Mouse (Mus musculus) cerebellum, adult 18-20 months (tissue): ENCODE measurements around the gene Zfp9.
A peak's percentile ranks its signal among the peaks of the same experiment; 100 is the strongest.

Source experiments
- DNase-seq, 2 experiments: peaks; one replicate each; pipeline ENCODE4 v3.0.0; 2021

The Zfp9 gene

DNA sequence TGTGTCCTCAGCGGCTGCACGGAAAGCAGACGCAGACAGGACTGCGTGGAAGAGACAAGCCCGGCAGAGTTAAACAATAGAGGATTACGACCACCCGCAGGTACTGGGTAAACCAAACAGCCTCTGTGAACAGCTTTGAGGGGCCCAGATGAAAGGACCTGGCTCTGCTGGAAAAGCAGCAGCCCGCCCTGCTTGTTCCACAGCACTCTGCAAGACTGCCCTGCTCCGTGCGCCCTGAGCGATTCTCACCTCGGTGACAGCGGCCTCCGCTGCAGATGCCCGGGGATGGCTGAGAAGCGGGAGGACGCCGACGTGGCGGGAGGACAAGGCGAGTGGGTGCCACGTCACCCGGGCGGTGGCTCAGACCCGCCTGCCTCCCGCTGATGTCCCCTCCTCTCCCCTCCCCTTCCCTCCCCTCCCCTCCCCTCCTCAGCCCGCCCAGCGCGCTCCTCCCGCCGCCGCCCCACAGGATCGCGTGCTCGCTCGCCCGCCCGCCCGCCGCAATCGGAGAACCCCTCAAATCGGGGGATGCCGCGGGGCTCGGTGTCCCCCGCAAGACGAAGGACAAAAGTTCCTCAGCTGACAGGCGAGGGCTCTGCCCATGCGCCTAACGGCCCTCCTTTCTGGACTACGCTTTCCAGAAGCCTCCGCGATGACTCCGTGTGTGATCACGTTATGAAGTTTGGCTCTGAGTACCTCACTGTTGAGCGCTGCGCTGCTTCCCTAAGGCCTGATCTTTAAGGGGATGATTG is at the start of gene Zfp9:
TSS of gene Zfp9 (minus strand) at position 364 of the 752 bp plus-strand sequence.
- DNase-seq = peak; percentile 89 to 91

DNA sequence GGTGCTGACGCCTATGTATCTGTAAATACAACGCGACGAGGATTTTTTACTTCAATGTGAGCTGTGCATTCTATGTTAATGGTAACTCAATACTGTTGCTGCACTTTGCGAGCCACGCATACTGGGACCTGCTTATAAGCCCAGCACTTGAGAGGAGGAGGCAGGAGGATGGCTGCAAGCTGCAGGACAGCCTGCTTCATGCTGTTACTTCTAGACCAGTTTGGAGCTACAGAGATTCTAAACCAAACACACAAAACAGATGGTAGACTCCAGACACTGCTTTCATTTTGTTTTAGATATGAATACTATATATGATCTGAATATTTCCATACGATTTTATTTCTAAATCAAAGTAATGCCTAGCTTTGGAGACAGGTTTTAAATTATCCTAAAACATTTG is 41.5 kb upstream of the Zfp9 start:
- DNase-seq = no peak

DNA sequence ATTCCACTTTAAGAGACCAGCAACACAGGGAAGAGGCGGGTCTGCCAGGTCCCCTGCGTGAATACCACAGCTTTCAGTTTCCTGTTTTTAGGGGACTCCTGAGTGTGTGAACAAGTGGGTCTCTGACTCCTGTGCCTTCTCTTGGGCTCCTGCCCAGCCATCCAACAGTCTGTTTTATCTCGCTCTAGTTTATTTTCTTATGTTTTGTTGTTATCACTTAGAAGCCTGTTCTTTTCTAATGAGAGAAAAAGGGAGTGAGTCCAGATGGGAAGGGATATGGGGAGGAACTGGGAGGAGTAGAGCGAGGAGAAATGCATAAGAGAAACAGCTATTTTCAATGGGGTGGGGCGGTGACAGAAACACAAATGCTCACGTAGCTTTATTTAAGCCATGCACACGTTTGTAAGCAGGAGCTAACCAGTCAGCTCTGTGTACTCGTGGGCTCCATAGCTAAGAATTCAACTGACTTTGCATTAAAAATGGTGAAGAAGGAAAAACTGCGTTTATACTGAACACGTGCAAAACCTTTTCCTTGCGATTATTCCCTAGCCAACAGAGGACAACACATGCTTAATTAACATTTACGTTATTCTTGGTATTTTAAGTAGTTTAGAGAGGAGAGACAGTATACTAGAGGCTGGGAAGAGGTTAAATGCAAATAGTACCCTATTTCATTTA is 34.4 kb upstream of the Zfp9 start:
- no peak for DNase-seq

DNA sequence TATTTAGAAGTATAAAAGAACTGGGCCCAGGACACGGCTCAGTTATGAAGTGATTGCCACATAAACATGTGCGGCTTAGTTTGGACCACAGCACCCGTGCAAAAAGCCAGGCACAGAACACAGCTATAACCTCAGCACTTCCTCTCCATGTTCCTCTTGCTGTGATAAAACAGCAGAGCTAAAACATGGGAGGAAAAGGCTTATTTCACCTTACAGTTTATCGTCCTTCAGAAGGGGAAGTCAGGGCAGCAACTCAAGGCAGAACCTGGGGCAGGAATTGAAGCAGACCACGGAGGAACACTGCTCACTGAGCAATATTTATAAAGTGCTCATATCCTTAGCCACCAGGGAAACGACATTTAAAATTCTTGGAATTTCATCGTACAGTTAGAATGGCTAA is 19.9 kb upstream of the Zfp9 start:
- no peak for DNase-seq

DNA sequence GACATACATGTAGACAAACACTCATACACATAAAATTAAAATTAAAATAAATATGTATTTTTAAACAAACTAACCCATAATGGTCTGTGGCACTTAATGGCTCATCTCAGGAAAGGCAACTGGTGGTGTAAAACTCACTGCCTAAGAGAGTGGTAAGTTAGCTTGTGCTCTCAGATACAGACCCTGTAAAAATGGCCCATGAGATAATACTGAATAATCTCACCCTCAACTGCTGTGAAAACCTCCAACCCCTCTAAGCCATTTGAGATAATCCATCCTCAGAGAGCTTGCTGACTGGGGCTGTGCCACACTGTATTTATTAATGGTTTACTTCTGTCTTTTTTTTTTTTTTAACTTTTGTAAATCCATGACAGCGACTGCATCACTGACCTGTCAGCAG is 3.0 kb upstream of the Zfp9 start:
- DNase-seq = no peak

DNA sequence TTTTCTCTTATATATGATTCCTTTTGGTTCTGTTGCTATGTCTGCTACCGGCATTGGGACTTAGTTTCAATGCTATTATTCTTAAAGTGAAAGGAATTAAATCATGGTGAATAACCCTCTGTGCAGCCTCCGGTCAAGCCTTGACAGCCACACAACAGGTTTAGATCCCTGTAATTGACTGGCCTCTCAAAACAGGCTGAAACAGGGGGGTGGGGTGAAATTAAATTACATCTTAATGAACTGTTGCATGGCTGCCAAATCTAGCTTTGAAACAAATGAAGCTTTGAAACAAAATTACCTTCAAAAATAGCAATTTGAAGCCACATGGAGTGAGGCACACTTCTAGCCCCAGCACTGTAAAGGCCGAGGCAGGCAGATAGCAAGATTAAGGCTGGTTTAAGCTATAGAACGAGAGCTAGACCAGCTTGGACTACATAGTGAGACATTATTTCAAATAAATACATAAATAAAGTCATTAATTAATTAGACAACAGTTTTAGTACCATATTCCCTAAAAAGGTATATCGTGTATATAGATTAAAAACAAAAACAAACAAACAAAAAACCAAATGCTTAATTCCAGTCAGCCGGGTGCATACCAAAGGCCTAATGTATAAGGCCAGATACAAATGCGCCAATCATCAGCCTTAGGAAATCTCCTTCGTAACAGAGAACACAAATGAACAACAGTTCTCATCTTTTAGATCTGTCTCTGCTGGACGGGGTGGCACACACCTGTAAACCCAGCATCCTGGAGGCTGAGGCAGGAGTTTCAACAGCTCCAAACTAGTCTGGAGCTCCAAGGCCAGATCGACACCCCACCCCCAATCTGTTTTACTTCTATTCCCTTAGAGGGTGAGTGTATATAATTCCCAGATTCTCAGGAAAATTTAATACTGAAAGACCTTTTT is 990 bp downstream of the Zfp9 start:
- peak in 1 of 2 experiments; percentile 21 for DNase-seq

DNA sequence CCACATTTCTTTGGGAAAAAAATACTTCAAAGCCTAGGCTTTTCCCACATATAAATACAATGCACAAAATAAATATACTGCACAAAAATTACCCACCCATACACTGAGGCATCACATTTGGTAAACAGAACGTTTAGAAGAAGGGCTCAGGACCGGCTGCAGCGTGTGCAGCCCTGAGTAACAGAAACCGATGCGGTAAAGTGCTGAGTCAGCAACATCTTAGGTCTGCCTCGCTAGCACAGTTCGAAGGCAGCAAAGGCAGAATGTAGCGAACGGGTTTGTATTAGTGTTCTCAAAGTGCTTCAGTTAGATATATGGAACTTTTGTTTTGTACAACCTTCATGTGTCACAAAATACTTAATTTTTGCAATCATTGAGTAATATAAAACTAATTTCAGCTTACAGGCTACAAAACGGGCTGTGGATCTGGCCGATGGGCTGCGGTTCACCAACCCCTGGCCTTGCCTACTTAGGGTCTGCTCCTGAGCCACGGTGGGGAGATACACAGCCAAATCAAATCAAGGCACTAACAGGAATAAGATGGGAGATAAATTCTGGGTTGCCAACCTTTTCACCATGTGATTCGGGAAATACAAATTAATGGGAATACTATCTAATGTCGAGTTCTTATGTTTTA is 16.9 kb downstream of the Zfp9 start:
- DNase-seq = no peak

DNA sequence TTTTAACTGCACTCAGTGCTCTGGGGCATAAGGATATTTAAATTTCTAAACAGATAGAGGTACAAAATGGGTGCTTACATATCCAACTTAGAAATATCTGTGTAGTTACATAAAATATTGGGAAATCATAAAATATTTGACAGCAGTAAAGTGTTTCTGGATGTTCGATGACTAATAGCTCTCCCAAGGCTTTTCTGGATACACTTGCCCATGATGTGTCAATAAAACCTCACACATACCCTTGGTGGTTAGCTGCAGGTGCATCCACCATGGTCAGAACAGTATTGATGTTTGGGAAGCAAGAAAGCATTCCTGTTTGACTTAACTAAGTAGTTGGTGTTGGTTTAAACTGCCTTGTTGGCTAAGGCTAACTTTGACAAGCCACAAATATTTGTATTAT is 21.4 kb downstream of the Zfp9 start:
- no peak for DNase-seq

DNA sequence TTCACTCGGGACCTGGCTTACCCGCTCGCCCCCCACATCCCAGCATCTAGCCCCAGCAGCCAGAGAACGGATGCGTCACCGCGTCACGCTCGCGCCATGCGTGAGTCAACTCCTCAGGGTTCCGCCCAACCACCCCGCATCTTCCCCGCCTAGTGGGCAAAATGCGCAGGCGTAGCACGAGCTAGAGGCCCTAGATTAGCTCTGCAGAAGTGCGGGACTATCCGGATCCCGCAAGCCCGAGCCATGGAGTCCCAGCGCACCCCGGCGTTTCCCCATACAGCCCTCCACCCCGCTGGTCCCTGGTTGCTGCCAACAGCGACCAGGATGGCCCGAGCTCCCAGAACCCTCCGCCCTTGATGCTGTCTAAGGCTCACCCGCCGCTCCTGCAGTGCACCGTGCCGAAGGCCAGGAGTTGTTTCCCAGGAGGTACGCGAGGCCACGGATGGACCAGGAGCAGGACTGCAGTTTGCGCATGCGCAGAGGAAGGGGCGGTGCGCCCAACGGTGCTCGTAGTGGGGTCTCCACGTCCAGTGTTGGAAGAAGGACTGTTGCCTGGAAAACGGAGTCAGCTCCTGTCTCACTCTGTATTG is 24.0 kb downstream of the Zfp9 start, which contains the start of gene Zfp248:
TSS of gene Zfp248 (minus strand) at position 487 of the 590 bp plus-strand sequence.
- DNase-seq = peak; percentile 94 to 96

DNA sequence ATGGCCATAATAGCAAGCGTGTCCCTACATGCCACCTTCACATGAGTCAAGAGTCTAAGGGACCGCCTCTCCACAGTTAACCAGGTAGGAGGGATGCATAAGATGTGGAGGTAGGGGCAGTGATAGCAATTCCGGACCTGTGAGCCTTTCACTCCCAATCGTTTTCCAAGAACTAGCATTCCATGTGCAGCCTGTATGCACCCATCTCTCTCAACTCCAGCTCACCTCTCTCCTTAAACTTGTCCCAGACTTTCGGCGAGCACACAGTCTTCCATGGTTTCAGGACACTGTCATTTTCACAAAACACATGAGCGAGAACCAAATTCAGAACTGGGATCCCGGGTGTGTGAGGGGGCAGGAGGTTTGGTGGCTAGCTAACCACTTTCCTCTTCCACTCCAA is 24.7 kb downstream of the Zfp9 start:
- DNase-seq = peak in 1 of 2 experiments; percentile 15

DNA sequence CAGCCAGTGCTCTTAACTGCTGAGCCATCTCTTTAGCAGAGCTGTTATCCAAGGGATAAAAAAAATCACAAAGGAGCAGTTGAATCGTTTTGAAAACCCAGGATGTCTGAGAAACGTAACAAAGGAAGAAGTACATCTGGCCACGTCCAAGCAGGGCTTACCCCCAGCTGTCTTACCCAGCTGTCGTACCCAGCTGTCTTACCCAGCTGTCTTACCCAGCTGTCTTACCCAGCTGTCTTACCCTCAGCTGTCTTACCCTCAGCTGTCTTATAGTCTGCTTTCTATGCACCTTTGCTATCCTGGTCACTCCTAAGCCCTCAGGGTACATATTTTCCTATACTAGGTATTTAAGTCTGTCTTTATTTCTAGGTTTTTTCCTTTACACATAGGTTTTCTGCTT is 47.6 kb downstream of the Zfp9 start:
- no peak for DNase-seq

DNA sequence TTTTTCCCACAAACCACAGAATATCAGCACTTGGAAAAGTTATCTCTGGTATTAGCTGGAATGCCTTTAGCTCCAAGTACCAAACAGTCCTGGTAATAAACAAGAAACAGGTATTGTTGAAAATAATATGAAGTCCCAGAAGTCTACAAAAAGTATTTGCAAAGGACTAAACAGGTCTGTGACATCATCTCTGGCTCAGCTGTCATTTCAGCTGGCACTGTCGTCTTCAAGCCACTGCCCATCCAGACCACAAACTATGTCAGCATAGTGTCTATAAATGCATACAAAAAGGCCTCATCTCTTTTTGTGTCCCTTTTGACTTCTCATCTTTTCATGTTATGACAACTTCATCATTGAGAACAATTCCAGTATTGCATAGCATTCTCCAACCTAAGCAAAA is 52.5 kb downstream of the Zfp9 start:
- DNase-seq = no peak

DNA sequence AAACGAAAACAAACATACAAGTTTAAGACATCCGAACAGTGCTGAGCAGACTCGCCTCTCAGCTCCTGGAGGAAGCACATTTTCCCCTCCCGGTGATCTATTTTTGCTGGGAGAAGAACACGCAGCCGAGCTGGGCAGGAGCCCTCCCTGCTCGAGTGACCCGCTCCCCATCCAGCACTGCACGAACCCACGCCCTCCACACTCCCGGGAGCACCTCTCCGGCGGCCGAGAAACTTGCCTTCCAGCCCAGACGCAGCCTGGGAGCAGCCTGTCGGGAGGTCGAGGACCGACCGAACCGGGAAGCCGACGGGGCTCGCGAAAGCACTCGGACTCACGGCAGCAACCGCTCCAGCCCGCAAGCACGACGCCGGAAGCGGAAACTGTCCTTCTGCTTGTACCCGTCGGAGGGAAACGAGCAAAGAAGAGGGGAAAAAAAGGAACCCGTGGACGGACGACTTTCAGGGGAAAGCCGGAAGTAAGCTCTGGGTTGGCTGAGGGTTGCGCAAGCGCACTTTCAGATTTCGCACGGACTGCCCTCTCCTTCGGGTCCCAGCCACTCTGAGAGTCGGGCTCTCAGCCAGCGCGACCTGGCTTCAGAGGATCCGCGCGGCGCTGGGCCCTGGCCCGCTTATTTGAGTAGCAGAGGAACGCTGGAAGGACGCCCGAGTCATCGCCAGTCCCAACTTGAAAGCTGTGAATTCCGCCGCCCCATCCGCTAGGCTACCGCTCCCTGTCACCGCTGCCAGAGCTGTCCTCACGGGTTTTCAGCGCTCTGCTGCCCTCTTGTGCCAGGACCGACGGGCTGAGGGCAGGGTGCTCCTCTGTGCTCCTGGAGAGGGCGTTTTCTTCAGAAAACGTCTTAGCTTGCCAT is 59.8 kb downstream of the Zfp9 start, which contains the start of gene Bms1:
TSS of gene Bms1 (minus strand) at position 425 of the 871 bp plus-strand sequence.
- peak; percentile 95 to 97 for DNase-seq
